Mouse (Mus musculus) hindbrain, embryonic 10.5 days (tissue): ENCODE measurements at regions not wholly inside any gene's neighbourhood (a gene's known extent, or its start where the extent isn't known, plus 50 kb on each side); places are given as distances from the start of the nearest gene placed in this dataset.
"Not testable (repeated sequence)": the region's sequence is repeated elsewhere in the genome, so short reads cannot be mapped to it uniquely, and the experiment has no call there.

ENCODE experiments used
- DNase-seq: peaks from one replicate; pipeline ENCODE4 v3.0.0-alpha.2; 2017; ENCODE audit warnings: low spot score
- H3K27ac ChIP-seq: fragments of 300-500 bp; sonication (generic); 2 replicates; pipeline ENCODE4 v1.5.1; 2016; ENCODE audit warnings: mild to moderate bottlenecking, moderate library complexity
- H3K27me3 ChIP-seq: fragments of 300-500 bp; sonication (generic); 2 replicates; pipeline ENCODE4 v1.6.1; 2016; ENCODE audit warnings: mild to moderate bottlenecking; ENCODE audit not compliant: poor library complexity, insufficient read depth, severe bottlenecking
- H3K36me3 ChIP-seq: fragments of 300-500 bp; sonication (generic); 2 replicates; pipeline ENCODE4 v1.6.1; 2016; ENCODE audit warnings: mild to moderate bottlenecking, moderate library complexity
- H3K4me1 ChIP-seq: fragments of 300-500 bp; sonication (generic); replicated peaks from 2 replicates; pipeline ENCODE4 v1.6.1; 2016; ENCODE audit warnings: mild to moderate bottlenecking
- H3K4me3 ChIP-seq: fragments of 300-500 bp; sonication (generic); 2 replicates; pipeline ENCODE4 v1.5.1; 2016; ENCODE audit warnings: mild to moderate bottlenecking, moderate library complexity
- H3K9me3 ChIP-seq: fragments of 300-500 bp; sonication (generic); 2 replicates; pipeline ENCODE4 v1.6.1; 2016; ENCODE audit warnings: mild to moderate bottlenecking, moderate library complexity
- WGBS: fragments of 180-500 bp; shearing (Covaris S2); methylation state at CpG from one replicate; pipeline ENCODE4 v1.1.7; 2016; 5-methylcytosine and 5-hydroxymethylcytosine counted together

DNA sequence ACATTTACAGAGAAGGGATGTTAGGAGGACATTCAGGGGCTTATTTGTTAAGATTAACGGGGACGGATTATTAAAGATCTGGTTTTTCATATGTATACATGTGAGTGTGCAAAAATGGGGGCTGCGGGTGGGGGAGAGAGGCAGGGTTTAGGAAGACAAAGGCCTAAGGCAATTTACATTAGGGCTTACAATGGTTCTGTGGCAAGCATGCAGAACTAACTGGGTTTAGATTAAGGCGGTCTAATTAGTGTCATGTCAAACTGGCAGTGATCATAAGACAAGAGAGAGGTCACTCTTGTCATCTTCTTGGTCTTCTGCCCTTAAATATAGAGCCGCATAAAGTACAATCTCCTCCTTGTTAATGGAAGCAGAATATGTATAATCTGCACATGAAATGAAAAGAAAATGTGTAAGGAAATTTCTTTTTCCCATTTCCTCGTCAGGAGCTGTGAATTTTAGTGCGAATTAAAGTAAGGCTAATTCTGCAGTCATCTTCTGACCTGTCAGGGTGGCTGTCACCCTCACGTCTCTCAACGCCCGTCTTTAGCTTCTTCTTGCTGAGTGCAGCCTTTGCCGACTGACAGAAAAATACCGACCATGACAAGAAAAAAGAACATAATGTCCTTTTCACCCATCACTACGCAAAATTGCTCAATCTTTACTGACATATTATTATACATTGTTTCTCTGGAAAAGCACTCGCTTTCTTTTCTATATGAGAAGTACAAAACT is 256.6 kb upstream of the Meis2 start:
- WGBS, result 69% methylated on average over 14 of the region's 14 CpGs

DNA sequence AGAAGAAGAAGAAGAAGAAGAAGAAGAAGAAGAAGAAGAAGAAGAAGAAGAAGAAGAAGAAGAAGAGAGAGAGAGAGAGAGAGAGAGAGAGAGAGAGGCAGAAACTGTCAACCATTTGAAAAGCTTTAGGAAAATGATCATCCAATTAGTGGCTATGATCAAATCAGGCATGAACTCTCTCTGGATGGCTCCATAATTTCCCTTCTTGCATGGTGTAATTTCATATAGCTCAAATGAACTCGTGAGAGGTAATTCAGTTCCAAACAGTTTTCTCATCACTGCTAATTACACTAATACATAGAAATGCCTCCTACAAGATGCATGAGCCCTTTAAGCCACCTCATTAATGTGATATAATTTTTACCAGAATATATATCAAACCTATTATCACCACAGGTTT is 233.9 kb upstream of the Meis2 start:
- H3K36me3 ChIP-seq, result no peaks in the 10 kb centered on the region
- H3K4me3 ChIP-seq, result no peak overlapping the region
- no peaks in the 10 kb centered on the region for H3K9me3 ChIP-seq
- DNase-seq, result no peak
- H3K27me3 ChIP-seq, result no peaks in the 10 kb centered on the region
- WGBS, result 79% methylated on average over 1 of the region's 1 CpGs
- no peak overlapping the region for H3K27ac ChIP-seq
- no peaks in the 10 kb centered on the region for H3K4me1 ChIP-seq

More for the DNA sequence above, 256.6 kb upstream of the Meis2 start:
- H3K27me3 ChIP-seq, result no peaks in the 10 kb centered on the region
- no peaks in the 10 kb centered on the region for H3K36me3 ChIP-seq
- H3K4me3 ChIP-seq, result no peak overlapping the region
- DNase-seq, result no peak
- H3K9me3 ChIP-seq, result no peaks in the 10 kb centered on the region
- H3K27ac ChIP-seq, result no peak overlapping the region
- peaks cover 17% of the 10 kb centered on the region for H3K4me1 ChIP-seq

DNA sequence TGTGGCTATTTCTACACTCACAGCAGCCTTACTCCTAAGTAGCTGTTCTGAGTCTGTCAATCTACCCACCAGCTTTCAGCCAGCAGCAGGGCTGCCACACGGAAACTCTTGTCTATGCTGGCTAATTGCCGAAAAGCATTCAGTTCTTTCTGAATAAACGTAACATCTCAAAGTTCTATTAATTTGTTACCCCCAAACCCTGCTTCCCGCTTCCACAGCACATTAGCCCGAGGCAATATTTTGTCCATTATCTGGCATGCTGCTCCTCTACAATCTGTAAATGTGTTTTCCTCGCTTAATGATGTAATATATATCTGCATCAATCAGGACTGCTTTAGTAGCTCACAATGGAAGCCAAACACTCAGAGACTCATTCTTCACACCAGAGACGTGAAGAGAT is 224.2 kb upstream of the Meis2 start:
- Histone ChIP-seq H3K9me3 (no peaks in the 10 kb centered on the region), H3K36me3 (no peaks in the 10 kb centered on the region), H3K4me3 (no peak overlapping the region), H3K27ac (no peak overlapping the region), H3K27me3 (no peaks in the 10 kb centered on the region), H3K4me1 (no peaks in the 10 kb centered on the region)
- 86% methylated on average over 7 of the region's 7 CpGs for WGBS
- no peak for DNase-seq

DNA sequence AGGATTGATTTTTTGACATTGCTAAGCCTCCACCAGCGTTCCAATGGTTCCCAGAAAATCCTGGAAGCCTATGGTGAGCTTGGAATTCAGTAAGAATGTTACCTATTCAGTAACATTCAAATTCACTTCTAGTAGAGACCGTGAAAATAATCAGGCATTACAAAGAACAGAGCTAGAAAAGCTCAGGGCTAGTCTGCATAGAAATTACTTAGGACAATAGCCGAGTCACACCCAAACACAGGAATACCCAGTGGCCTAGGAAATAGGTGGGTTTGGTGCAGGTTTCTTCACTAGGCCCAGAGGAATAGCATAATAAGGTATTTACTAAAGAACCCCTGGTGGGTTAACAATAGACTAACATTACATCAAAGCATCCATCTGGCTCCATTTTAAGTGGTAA is 177.6 kb upstream of the Meis2 start:
- not testable (repeated sequence) for H3K27me3 ChIP-seq, H3K36me3 ChIP-seq, H3K9me3 ChIP-seq, H3K27ac ChIP-seq, H3K4me3 ChIP-seq, DNase-seq, H3K4me1 ChIP-seq
- WGBS, result 61% methylated on average over 3 of the region's 3 CpGs

DNA sequence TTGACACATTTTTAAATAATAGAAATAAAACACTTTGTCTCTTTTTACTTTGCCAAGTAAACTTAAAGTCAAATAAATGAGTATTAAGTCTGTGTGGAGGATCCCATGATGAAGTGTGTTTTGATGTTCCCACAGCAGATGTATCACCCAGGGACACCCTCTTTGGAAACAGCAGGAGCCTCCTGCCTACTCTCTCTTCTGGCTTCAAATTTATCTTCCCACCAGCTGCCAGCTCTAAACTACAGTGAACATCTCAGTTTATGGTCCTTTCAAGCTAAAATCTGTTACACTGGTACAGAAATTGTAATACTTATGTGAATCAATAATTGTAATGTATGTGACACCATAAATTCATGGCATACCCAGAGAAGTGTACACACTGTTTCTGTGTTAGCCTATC is 171.1 kb upstream of the Meis2 start:
- Histone ChIP-seq H3K27me3 (no peaks in the 10 kb centered on the region), H3K4me1 (no peaks in the 10 kb centered on the region), H3K36me3 (no peaks in the 10 kb centered on the region), H3K4me3 (no peak overlapping the region), H3K9me3 (no peaks in the 10 kb centered on the region), H3K27ac (no peak overlapping the region)
- DNase-seq, result no peak

DNA sequence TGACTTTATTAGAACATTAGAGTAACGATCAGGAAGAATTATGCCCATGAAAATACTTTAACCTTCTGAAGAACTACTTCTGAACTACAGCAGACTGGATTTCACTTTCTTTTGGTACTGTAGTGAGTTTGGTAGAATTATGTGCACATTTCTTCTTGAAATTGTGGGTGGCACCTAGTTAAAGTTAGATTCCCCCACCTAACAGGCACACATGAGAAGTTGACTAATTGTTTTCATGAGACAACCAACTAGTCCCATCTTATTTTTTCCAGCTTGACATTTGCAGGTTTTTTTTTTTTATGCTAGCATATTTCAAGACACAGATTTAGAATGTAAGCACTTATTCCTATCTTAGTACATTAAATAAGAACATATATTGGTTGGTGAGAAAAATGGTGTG is 167.2 kb upstream of the Meis2 start:
- Histone ChIP-seq H3K4me3 (no peak overlapping the region), H3K27me3 (no peaks in the 10 kb centered on the region), H3K4me1 (no peaks in the 10 kb centered on the region), H3K36me3 (no peaks in the 10 kb centered on the region), H3K9me3 (no peaks in the 10 kb centered on the region), H3K27ac (no peak overlapping the region)
- WGBS, result 95% methylated on average over 1 of the region's 1 CpGs
- DNase-seq, result no peak

DNA sequence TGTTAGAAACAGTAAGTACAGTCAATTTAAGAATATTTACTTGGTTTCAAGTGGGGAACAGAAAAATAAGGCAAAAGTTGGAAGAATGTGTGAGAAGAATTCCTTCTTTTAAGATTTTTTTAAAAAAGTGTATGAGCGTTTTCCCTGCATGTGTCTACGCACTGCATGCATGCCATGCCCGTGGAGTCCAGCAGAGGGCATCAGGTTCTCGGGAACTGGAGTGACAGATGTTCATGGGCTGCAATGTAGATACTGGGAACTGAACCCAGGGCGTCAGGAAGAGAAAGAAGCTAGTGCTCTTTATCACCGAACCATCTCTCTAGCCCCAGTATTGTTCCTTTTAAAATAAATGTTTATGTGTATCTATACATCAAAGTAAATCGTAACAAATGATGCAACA is 150.8 kb upstream of the Meis2 start:
- Histone ChIP-seq H3K4me1 (peaks cover 3% of the 10 kb centered on the region; the same call in 1 of the 2 replicates), H3K27me3 (no peaks in the 10 kb centered on the region), H3K4me3 (no peak overlapping the region), H3K27ac (no peak overlapping the region), H3K9me3 (no peaks in the 10 kb centered on the region), H3K36me3 (no peaks in the 10 kb centered on the region)
- 78% methylated on average over 7 of the region's 7 CpGs for WGBS
- peak; percentile 11 for DNase-seq

DNA sequence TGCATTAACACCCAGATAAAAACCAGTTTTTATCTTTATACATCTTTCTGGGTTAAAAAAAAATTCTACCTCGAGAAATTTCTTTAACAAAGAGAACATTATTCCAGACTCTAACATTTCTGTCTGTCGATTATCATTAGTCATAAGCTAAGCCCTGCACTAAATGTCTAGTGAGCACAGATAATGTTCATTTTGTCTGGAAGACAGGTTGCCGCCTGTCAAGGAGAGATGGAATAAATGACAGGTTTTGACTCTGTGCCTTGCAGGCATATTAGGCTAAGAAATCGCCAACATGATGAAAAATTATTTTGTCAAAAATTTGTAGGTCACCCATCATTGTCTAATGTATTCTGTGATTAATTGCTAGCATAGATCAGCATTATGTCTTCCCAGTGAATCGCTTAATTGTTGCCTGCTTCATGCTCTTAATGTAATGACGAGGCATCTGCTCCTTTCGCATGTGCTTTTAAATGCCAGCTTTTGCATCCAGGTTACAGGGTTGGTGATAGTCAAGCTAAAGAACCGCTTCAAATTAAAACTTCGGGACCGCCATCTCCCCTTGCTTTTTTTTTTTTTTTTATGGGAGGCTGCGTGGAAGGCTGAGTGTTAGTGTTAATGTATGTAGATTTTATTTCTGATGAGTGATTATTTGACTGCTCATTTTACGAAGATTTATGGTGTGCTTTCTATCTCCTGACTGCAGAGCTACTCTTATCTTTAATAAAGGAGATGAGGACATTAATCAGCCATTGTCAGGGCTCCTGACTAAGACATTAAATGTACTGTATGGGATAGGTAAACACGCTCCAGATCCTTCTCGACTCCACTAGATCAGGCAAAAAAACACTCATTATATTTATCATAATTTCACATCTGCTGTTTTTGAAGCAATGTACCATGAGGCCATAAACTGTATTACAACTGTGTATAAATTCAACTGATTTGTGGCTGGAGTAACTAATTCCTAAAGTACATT is 135.9 kb upstream of the Meis2 start:
- H3K9me3 ChIP-seq, result no peaks in the 10 kb centered on the region
- no peak for DNase-seq
- WGBS, result 82% methylated on average over 14 of the region's 14 CpGs
- no peaks in the 10 kb centered on the region for H3K27me3 ChIP-seq
- no peak overlapping the region for H3K27ac ChIP-seq
- H3K36me3 ChIP-seq, result no peaks in the 10 kb centered on the region
- no peak overlapping the region for H3K4me3 ChIP-seq
- no peaks in the 10 kb centered on the region for H3K4me1 ChIP-seq

DNA sequence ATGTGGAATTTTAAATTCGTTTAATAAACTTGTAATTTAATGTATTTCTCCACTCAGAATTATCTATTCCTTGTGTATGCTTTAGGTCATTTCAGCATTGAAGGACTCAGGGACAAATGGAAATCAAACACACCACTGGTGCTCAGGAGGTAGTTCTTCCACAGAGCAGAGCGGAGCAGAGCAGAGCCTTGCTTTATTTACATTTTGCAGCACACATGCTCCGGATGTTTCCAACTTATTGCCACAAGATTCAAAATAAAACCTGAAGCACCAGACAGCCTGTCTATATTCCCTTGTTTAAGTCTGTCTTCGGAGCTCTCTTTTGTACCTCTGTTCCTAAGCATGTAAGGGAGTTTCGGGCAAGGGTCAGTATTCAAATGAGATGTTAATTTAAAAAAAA is 135.2 kb upstream of the Meis2 start:
- H3K4me1 ChIP-seq, result no peaks in the 10 kb centered on the region
- no peaks in the 10 kb centered on the region for H3K9me3 ChIP-seq
- 79% methylated on average over 5 of the region's 5 CpGs for WGBS
- no peak overlapping the region for H3K27ac ChIP-seq
- no peak overlapping the region for H3K4me3 ChIP-seq
- H3K36me3 ChIP-seq, result no peaks in the 10 kb centered on the region
- DNase-seq, result no peak
- no peaks in the 10 kb centered on the region for H3K27me3 ChIP-seq

DNA sequence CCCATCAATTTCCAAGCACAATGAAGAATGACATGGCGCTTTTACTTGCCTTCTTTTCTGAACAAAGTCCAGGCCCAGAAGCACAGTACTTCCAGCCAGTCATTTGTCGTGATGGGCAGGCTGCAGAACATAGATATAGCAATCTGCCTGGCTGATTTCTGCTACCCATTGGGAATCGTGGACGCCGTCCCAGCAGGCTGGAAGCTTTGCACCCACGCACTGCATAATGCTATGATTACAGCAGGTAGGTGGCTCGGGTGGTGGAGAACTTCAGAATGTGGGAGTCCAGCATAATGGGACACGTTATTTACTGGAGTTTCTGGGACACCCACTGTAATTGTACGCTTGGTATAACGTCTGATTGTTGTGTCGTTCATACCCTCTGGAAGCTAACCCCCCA is 116.2 kb upstream of the Meis2 start:
- 85% methylated on average over 11 of the region's 11 CpGs for WGBS
- Histone ChIP-seq H3K4me3 (no peak overlapping the region), H3K4me1 (no peaks in the 10 kb centered on the region), H3K27me3 (no peaks in the 10 kb centered on the region), H3K36me3 (no peaks in the 10 kb centered on the region), H3K9me3 (no peaks in the 10 kb centered on the region), H3K27ac (no peak overlapping the region)
- no peak for DNase-seq

DNA sequence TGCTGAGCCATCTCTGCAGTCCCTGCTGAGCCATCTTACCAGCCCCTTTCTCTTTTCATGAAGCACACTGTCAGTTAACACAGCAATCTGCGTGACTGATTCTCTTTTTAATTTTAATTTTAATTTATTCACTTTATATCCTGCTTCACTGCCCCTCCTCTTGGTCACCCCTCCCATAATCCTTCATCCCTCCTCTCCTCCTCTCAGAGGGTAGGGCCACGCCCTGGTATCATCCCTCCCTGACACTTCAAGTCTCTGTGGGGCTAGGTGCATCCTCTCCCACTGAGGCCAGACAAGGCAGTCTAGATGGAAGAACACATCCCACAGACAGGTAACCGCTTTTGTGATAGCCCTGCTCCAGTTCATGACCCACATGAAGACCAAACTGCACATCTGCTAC is 111.5 kb upstream of the Meis2 start:
- Histone ChIP-seq H3K4me3 (no peak overlapping the region), H3K36me3 (no peaks in the 10 kb centered on the region), H3K9me3 (no peaks in the 10 kb centered on the region), H3K27ac (no peak overlapping the region), H3K4me1 (no peaks in the 10 kb centered on the region), H3K27me3 (no peaks in the 10 kb centered on the region)
- WGBS, result 88% methylated on average over 3 of the region's 3 CpGs
- no peak for DNase-seq

DNA sequence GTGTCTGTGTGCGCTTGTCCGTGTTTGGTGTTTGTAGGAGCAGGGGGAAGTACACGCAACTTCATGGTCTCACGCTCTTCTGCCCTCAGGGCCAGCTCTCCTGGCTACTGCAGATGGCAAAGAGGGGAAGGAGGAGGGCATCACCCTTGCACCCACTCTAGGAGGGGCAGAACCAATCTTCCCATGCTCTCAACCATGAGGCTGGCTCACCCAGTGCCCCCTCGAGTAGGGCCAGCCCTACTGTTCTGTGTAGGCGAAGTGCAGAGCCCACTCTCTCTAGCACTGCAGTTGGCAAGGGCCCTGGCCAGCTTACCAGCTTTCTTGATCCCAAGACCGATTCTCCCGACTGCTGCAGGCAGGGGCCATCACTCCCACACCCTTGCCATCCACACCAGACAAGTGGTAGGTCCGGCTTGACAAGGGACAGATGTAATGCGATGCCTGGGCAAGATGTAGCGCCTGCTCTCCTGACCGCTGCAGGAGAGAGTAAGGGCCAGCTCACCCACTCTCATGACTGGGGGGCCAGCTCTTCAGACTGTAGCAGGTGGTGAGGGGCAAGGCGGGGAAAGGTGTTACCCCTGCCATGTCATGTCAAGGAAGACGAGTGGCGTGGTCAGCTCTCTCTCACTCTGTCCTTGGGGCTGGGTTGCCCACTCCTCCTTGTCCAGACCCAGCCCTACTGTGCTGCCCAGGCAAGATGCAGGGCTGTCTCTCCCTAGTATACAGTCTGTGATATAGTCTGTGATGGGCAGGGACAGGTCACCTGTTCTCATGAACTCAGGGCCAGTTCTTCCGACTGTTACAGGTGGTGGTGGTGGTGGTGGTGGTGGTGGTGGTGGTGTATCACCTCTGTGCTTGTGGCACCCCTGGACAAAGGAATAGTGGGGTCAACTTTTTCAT is 100.5 kb upstream of the Meis2 start:
- no peak overlapping the region for H3K4me3 ChIP-seq
- no peaks in the 10 kb centered on the region for H3K36me3 ChIP-seq
- WGBS, result 91% methylated on average over 16 of the region's 16 CpGs
- no peaks in the 10 kb centered on the region for H3K4me1 ChIP-seq
- no peak overlapping the region for H3K27ac ChIP-seq
- no peak for DNase-seq
- no peaks in the 10 kb centered on the region for H3K27me3 ChIP-seq
- H3K9me3 ChIP-seq, result no peaks in the 10 kb centered on the region
